Mouse (Mus musculus) left cerebral cortex, postnatal 10 days (tissue): ENCODE results near the gene Dot1l. TPM values are rescaled to one million over a fixed set of nuclear protein-coding genes. Genes with fewer than 3 reads are reported as not detected.

Experiments used
- DNase-seq, 2 experiments: peaks; one replicate each; pipeline ENCODE4 v3.0.0; 2021 to 2022; ENCODE audit warnings: low spot score in 2 of 2, mixed read lengths in 1 of 2; ENCODE audit errors: extremely low spot score in 1 of 2
- intact Hi-C: fragments of 180-260 bp; cut with DNase I; formaldehyde crosslinking; loops from one replicate; pipeline ENCODE4 v1.15.1; 2025
- microRNA-seq: library from miRNA; unstranded; fragments of <30 nt; microRNA quantifications from one replicate; pipeline ENCODE4 v1.2.0, GENCODE M21; 2022
- total RNA-seq, 2 experiments: library from RNA; stranded (reverse); gene quantifications; 2 replicates each; pipeline ENCODE4 v1.2.3; 2021

Gene Dot1l
- total RNA-seq, 2 experiments from 2014 or later: 59.1 to 60.1 TPM

DNA sequence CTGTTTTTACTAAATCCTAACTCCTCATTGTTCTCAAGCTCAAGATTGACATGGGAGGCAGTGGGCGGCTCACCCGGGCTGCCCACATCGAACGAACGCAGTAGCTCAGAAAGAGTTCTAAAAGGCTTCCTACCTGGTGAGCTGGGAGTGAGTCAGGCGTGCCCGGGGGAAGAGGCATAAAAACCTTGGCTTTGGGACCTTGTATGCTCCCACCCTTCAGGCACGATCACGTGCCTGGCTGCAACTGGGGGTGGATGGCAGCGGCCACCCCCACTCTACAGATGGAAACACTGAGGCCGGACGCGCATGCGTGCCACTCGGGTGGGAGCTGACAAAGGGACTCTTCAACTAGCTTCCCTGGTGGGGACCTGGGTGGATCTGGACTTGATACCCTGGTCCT lies 87.3 kb downstream of the Dot1l start:
- DNase-seq: no peak
- intact Hi-C loops: no loop called here

DNA sequence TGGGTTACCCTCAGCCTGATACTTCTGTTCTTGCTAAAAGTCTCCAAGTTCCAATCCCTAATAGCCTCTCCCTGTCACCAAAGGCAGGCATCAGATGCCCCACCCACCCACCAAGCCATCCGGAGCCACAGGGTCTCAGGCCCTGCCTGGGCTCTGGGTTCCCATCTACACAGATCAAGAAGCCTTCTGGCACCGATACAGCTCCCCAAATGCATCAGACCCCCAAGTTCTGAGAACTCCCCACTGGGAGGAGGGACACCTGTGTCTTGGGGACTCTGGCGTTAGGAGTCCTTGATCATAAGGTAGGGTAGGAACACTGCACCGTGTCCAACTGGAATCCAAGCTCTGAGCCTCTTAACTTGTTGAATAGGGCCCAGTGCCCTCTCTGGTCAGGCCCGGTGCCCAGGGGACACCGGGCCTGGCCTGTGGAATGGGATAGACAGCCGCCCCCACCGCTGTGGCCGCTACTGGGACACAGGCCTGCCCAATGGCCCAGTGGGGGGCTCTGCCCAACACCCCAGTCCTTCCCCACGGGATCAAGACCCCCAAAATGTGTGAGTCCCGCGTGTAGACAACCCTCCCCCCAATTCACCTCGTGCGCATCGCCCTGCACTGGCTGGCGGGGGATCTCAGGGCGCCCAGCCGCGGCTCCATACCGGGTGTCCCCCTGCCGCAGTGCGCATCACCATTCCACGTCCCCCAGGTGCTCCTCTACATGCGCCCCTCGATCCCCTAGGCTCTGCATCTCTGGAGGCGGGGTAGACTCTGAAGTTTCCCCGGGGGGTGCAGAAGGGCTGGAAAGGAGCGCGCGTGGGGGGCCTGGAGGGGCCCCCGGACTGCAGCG lies 88.3 kb downstream of the Dot1l start:
- DNase-seq: no peak
- intact Hi-C loops: no loop called here

DNA sequence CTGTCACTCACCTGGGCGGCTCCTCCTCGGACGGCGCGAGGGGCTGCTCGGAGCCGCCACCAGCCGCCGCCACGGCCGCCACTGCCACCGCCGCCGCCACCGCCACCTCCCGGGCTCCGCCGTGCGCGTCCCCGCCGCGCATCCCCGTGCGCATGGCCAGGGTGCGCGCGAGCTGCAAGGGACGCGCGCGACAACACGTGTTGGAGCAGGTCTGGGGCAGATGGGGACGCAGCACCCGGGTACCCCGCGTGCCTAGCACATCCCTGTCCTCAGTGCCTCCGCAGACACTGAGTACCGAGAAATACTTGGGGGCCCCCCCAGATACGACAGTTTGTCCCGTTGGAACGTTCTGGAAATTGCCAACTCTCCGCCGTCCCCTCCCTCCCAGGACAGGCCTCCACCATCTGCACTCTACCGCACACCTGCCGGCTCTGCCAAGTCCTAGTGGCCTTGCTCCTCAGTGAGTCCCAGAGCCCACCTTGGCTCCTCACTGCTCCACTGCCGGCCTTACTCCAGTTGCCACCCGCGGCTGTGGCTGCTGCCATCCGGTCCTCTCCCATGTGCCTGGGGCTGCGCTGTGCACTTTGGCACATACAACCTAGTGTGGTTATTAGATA lies 89.0 kb downstream of the Dot1l start, which contains the start of gene Lingo3:
Gene Lingo3, minus strand, starts transcription at position 109 of the 617 bp plus-strand sequence.
- intact Hi-C loops: no loop called here
- DNase-seq: peak in 1 of 2 experiments; percentile 78

Small RNA genes lying within 50 kb of the gene (microRNA-seq; reads per million reads assigned to microRNA genes)
- gene Mir1982: 9.5 reads per million, percentile 30 among the genes with 10 or more reads in this experiment

Other genes starting within 250 kb of the Dot1l start
- gene Atp8b3, start 216.1 kb upstream of the Dot1l start, total RNA-seq: under 1 TPM; 0.14 to 0.49 TPM
- 10 to 100 TPM; 49.5 to 49.6 TPM for gene Rexo1, start 193.6 kb upstream of the Dot1l start, total RNA-seq
- gene Klf16, start 177.9 kb upstream of the Dot1l start, total RNA-seq: 10 to 100 TPM; 40.1 to 46.3 TPM
- gene Abhd17a, start 164.9 kb upstream of the Dot1l start, total RNA-seq: 100 to 1,000 TPM; 191 to 194 TPM
- gene Scamp4, start 152.3 kb upstream of the Dot1l start, total RNA-seq: 10 to 100 TPM; 37.5 to 37.9 TPM
- 1 to 10 TPM; 4.3 TPM for gene Adat3, start 152.3 kb upstream of the Dot1l start, total RNA-seq
- 1 to 10 TPM; 2.0 to 3.0 TPM for gene Gm49322, start 149.2 kb upstream of the Dot1l start, total RNA-seq
- gene Csnk1g2, start 132.4 kb upstream of the Dot1l start, total RNA-seq: 100 to 1,000 TPM; 156 to 167 TPM
- gene Btbd2, start 98.1 kb upstream of the Dot1l start, total RNA-seq: 10 to 100 TPM; 89.6 to 91.0 TPM
- gene Mknk2, start 77.1 kb upstream of the Dot1l start, total RNA-seq: 10 to 100 TPM; 46.1 to 47.1 TPM
- 10 to 100 TPM; 21.8 to 24.7 TPM for gene Mob3a, start 53.2 kb upstream of the Dot1l start, total RNA-seq
- 10 to 100 TPM; 56.3 to 63.5 TPM for gene Izumo4, start 53.0 kb upstream of the Dot1l start, total RNA-seq
- 100 to 1,000 TPM; 146 to 151 TPM for gene Ap3d1, start 12.9 kb upstream of the Dot1l start, total RNA-seq
- gene Sf3a2, start 43.0 kb downstream of the Dot1l start, total RNA-seq: 10 to 100 TPM; 39.7 to 43.1 TPM
- gene Plekhj1, start 43.4 kb downstream of the Dot1l start, total RNA-seq: 10 to 100 TPM; 57.0 to 62.1 TPM
- gene Amh, start 50.0 kb downstream of the Dot1l start, total RNA-seq: 1 to 10 TPM; 1.7 to 2.0 TPM
- gene Jsrp1, start 58.3 kb downstream of the Dot1l start, total RNA-seq: 1 to 10 TPM; 1.6 to 2.0 TPM
- 100 to 1,000 TPM; 414 to 433 TPM for gene Oaz1, start 71.5 kb downstream of the Dot1l start, total RNA-seq
- gene Lingo3, start 88.8 kb downstream of the Dot1l start, total RNA-seq: 10 to 100 TPM; 25.4 to 30.9 TPM
- gene Lsm7, start 100.0 kb downstream of the Dot1l start, total RNA-seq: 10 to 100 TPM; 51.1 to 57.3 TPM
- 10 to 100 TPM; 81.5 to 90.2 TPM for gene Sppl2b, start 100.1 kb downstream of the Dot1l start, total RNA-seq
- gene Tmprss9, start 116.6 kb downstream of the Dot1l start, total RNA-seq: under 1 TPM in 1 of 2 experiments, not detected in 1; 0.13 TPM
- 100 to 1,000 TPM; 158 to 161 TPM for gene Timm13, start 145.8 kb downstream of the Dot1l start, total RNA-seq
- 10 to 100 TPM; 20.4 to 21.3 TPM for gene Lmnb2, start 163.0 kb downstream of the Dot1l start, total RNA-seq
- gene Gadd45b, start 174.9 kb downstream of the Dot1l start, total RNA-seq: 10 to 100 TPM in 1 of 2 experiments, 1 to 10 TPM in 1; 8.2 to 10.4 TPM